Mouse (Mus musculus) heart, embryonic 14.5 days (tissue): Measurements from ENCODE around the gene Tmprss11e. TPM values are rescaled to one million over a fixed set of nuclear protein-coding genes. Genes with fewer than 3 reads are reported as not detected.

Experiments used
- ATAC-seq: fragments of 200-750 bp; cut with Nextera tagmentation; 2 replicates; pipeline ENCODE4 v1.8.0; 2017; ENCODE audit warnings: low read depth, moderate TSS enrichment; ENCODE audit not compliant: insufficient number of reproducible peaks, insufficient read depth, low FRiP score
- H3K27ac ChIP-seq, 2 experiments: fragments of 200-500 bp in 1 of 2; fragments of 300-500 bp in 1 of 2; sonication (generic) in 1 of 2; replicated peaks in 1 of 2; 2 replicates each; pipeline ENCODE4 v1.5.1; 2012 to 2014; ENCODE audit warnings: low read depth in 2 of 2, low read length in 2 of 2, control low read depth in 1 of 2, mild to moderate bottlenecking in 1 of 2, mixed read lengths in 1 of 2; ENCODE audit not compliant: control insufficient read depth in 1 of 2, insufficient read depth in 1 of 2
- H3K27me3 ChIP-seq: fragments of 300-500 bp; sonication (generic); 2 replicates; pipeline ENCODE4 v1.6.1; 2014; ENCODE audit warnings: mild to moderate bottlenecking, low read length, control low read depth; ENCODE audit not compliant: control insufficient read depth, insufficient read depth
- H3K36me3 ChIP-seq: fragments of 300-500 bp; sonication (generic); 2 replicates; pipeline ENCODE4 v1.6.1; 2014; ENCODE audit warnings: mild to moderate bottlenecking, control low read depth, low read length, mixed read lengths; ENCODE audit not compliant: control insufficient read depth, insufficient read depth
- H3K4me1 ChIP-seq, 2 experiments: fragments of 200-500 bp in 1 of 2; fragments of 300-500 bp in 1 of 2; sonication (generic) in 1 of 2; 2 replicates each; pipeline ENCODE4 v1.6.1; 2012 to 2014; ENCODE audit warnings: low read length in 2 of 2, control low read depth in 1 of 2, mixed read lengths in 1 of 2; ENCODE audit not compliant: control insufficient read depth in 2 of 2, insufficient read depth in 2 of 2
- H3K4me2 ChIP-seq: fragments of 300-500 bp; sonication (generic); 2 replicates; pipeline ENCODE4 v1.6.1; 2014; ENCODE audit warnings: mild to moderate bottlenecking, low read length
- H3K4me3 ChIP-seq, 2 experiments: fragments of 200-500 bp in 1 of 2; fragments of 300-500 bp in 1 of 2; sonication (generic) in 1 of 2; 2 replicates each; pipeline ENCODE4 v1.5.1; 2012 to 2014; ENCODE audit warnings: low read length in 2 of 2, mild to moderate bottlenecking in 2 of 2, control low read depth in 1 of 2, low read depth in 1 of 2, moderate library complexity in 1 of 2; ENCODE audit not compliant: control insufficient read depth in 1 of 2, insufficient read depth in 1 of 2
- H3K9ac ChIP-seq: fragments of 300-500 bp; sonication (generic); 2 replicates; pipeline ENCODE4 v1.6.1; 2014; ENCODE audit warnings: mild to moderate bottlenecking, low read length
- H3K9me3 ChIP-seq: fragments of 300-500 bp; sonication (generic); 2 replicates; pipeline ENCODE4 v1.6.1; 2016; ENCODE audit warnings: low read length, control low read depth; ENCODE audit not compliant: control insufficient read depth
- WGBS: fragments of 180-500 bp; shearing (Covaris S2); extraction: QIAGEN DNeasy Blood & Tissue Kit; methylation state at CpG from one replicate; pipeline ENCODE4 v1.1.7; 2014; 5-methylcytosine and 5-hydroxymethylcytosine counted together
- polyA plus RNA-seq: library from polyadenylated mRNA; unstranded; fragments of >200 nt; fragmentation: Nextera tagmentation; extraction: Ambion mirVana; gene quantifications from 2 replicates; pipeline ENCODE4 v1.2.1, GENCODE M21; 2014

The Tmprss11e gene
- polyA plus RNA-seq, 1 experiment from 2014 or later: not detected

DNA sequence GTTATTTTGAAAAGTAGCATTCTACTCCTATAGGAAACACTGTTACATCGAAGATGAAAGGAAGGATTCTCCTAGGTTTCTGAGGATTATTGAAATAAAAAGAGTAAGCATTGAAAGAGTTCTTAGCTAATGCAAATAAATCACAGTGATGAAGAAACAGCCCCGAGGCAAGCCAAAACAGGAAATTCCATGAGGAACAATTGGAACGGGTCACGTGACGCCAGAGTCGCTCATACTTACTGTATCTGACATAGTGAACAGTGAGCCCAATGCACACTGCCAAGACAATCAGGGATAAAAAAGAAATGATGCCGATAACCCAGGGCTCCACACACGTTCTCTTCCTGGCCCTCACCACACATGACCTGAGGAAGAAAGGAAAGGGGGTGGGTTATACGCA, 18.6 kb downstream of the Tmprss11e start:
- Histone ChIP-seq H3K27ac (no peak overlapping the region), H3K9ac (no peak overlapping the region), H3K9me3 (no peaks in the 10 kb centered on the region), H3K4me3 (no peak overlapping the region), H3K27me3 (no peaks in the 10 kb centered on the region), H3K36me3 (no peaks in the 10 kb centered on the region), H3K4me1 (no peaks in the 10 kb centered on the region), H3K4me2 (no peak overlapping the region)
- no peak for ATAC-seq
- WGBS: 64% methylated on average over 9 of the region's 9 CpGs

DNA sequence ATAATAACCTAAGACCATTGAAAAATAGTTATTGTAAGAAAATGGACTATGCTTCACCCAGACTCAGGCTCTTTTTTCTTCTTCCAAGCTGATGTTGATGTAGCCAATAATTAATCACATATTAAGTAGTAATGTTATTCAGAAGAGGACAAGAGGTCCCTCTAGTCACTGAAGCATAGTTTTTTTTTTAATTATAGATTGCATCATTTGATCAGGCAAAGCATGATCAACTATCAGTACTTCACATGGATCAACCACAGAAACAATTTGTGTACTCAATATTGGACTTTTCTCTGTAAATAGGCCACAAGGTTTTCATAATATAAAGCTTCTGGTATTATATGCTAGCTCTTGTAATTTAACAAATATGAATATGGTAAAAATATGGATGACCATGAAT, 20.6 kb downstream of the Tmprss11e start:
- Histone ChIP-seq H3K9me3 (no peaks in the 10 kb centered on the region), H3K27ac (no peak overlapping the region), H3K4me1 (no peaks in the 10 kb centered on the region), H3K4me2 (no peak overlapping the region), H3K36me3 (no peaks in the 10 kb centered on the region), H3K4me3 (no peak overlapping the region), H3K27me3 (no peaks in the 10 kb centered on the region), H3K9ac (no peak overlapping the region)
- ATAC-seq: no peak

DNA sequence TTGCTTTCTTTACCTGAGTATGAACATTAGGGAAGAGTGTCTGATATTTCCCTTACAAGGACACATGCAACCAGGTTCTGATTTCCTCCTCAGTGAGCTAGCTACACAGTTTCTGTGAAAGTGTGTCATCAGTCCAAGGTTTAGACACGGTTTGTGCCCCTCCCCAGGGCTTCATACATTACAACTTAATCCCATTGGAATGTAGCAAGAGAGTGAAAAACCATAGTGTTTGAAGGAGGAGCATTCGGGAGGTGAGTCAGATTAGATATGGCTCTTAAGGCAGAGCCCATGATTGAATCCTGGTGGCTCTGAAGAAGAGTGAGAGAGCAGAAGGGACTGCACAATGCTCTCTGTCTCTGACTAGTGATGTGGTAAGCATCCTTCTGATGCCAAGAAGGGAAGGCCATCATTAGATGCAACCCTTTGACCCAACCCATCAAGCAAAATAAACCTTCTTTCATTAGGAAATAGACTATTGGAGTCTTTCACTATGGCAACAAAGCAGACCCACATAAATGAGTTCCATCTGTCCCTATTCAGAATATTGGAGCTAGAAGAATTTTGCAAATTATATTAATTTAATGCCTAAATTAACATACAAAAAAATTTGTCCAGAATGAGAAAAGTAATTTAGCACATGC, 22.7 kb downstream of the Tmprss11e start:
- no peaks in the 10 kb centered on the region for H3K36me3 ChIP-seq
- 22% methylated on average over 2 of the region's 2 CpGs for WGBS
- H3K4me2 ChIP-seq: no peak overlapping the region
- H3K9me3 ChIP-seq: no peaks in the 10 kb centered on the region
- H3K27ac ChIP-seq: no peak overlapping the region
- H3K27me3 ChIP-seq: no peaks in the 10 kb centered on the region
- no peaks in the 10 kb centered on the region for H3K4me1 ChIP-seq
- no peak overlapping the region for H3K4me3 ChIP-seq
- H3K9ac ChIP-seq: no peak overlapping the region
- no peak for ATAC-seq

DNA sequence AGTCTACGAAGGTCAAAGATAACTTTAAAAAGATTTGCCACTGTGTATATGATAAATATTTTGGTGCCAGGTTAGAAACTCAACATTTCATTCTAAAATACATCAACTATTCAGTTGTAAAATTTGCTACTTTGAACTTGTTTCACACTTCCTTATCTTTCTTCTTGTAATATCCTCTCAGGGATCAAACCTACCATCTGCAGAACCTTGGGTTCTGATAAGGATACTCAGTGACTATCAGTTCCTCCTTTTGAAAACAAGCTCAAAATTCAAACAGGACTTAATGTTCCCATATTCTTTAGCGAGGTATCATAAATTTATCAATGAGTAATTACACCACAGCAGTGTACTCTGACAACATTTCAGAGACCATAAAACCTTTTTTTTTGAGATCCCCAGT, 30.6 kb downstream of the Tmprss11e start:
- no peak for ATAC-seq
- Histone ChIP-seq H3K36me3 (no peaks in the 10 kb centered on the region), H3K9ac (no peak overlapping the region), H3K4me2 (no peak overlapping the region), H3K4me3 (no peak overlapping the region), H3K27me3 (no peaks in the 10 kb centered on the region), H3K4me1 (no peaks in the 10 kb centered on the region), H3K27ac (no peak overlapping the region), H3K9me3 (no peaks in the 10 kb centered on the region)
- WGBS: 83% methylated on average over 2 of the region's 2 CpGs

DNA sequence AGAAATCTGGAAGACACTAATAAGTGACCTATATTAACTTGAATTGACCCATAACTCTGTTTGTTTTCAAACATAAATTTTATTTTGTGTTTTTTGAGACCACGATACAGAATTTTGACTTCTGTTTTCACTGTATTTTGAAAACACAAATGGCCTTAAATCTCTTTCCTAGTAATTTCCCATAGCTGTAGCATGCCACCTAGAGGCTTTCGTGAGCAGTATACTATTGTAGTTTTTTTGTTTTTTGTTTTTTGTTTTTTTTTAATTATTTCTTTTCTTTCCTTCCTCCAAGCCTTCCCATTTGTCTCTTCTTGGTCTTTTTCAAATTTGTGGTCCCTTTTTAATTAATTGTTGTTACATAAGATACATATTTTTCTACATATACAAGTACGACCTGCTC, 40.7 kb downstream of the Tmprss11e start:
- H3K9ac ChIP-seq: no peak overlapping the region
- H3K27me3 ChIP-seq: no peaks in the 10 kb centered on the region
- no peaks in the 10 kb centered on the region for H3K9me3 ChIP-seq
- 64% methylated on average over 3 of the region's 3 CpGs for WGBS
- H3K4me2 ChIP-seq: no peak overlapping the region
- H3K4me3 ChIP-seq: no peak overlapping the region
- no peaks in the 10 kb centered on the region for H3K36me3 ChIP-seq
- no peak overlapping the region for H3K27ac ChIP-seq
- no peaks in the 10 kb centered on the region for H3K4me1 ChIP-seq
- no peak for ATAC-seq

DNA sequence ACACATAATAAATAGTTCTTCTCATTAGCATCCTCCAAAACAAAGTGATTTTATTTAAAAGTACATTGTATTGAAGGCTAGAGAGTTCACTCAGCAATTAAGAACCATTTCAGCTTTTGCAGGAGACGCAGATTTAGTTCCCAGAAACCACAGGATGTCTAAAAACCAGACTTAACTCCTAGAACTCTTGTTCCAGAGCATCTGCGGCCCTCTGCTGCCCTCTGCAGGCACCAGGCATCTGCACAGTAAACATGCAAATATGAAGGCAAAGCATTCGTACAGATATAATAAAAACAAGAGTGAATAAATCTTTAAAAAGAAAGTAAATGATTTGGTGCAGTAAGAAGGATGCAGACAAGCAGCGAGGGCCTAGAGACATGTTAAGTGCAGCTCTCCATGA, 60.9 kb downstream of the Tmprss11e start:
- Histone ChIP-seq H3K36me3 (no peaks in the 10 kb centered on the region), H3K27me3 (no peaks in the 10 kb centered on the region), H3K9ac (no peak overlapping the region), H3K9me3 (no peaks in the 10 kb centered on the region), H3K4me3 (no peak overlapping the region), H3K4me1 (no peaks in the 10 kb centered on the region), H3K27ac (no peak overlapping the region), H3K4me2 (no peak overlapping the region)
- no peak for ATAC-seq
- 55% methylated on average over 4 of the region's 4 CpGs for WGBS

DNA sequence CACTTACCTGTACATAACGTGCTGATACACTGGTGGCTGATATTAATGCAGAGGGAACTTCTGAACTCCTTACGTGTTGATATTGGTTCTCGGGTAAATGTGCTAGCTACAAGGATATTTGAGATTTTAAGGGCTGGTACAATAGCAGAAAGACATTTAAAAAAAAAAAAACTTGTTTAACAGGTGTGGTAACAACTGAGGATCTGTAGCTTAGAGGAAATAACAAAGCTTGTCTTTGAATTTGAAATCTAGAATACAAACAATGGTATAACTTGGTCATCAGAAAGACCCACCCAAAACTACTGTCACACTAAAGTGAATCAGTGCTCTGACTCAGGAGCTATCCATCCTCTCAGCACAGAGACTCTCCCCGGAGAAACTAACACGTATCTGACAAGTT, 69.4 kb downstream of the Tmprss11e start, which contains the start of gene Tmprss11b:
Gene Tmprss11b, minus strand, starts transcription at position 101 of the 400 bp plus-strand sequence.
- Histone ChIP-seq H3K9me3 (no peaks in the 10 kb centered on the region), H3K4me1 (no peaks in the 10 kb centered on the region), H3K27ac (no peak within 1 kb of the TSS), H3K36me3 (no peaks in the 10 kb centered on the region), H3K27me3 (no peaks in the 10 kb centered on the region), H3K4me3 (no peak within 1 kb of the TSS), H3K4me2 (no peak within 1 kb of the TSS), H3K9ac (no peak within 1 kb of the TSS)
- 73% methylated on average over 5 of the region's 5 CpGs for WGBS
- no peak for ATAC-seq
